Mouse (Mus musculus): ENCODE results near the gene Sgca. TPM values are rescaled to one million over a fixed set of nuclear protein-coding genes. Genes with fewer than 3 reads are reported as not detected.
"Not testable (repeated sequence)": the region's sequence is repeated elsewhere in the genome, so short reads cannot be mapped to it uniquely, and the experiment has no call there.

The Sgca gene
- total and polyA plus RNA-seq, 3 experiments: 149 to 1,504 (median 200) TPM

- DNase-seq: peak in 1 of 2 experiments; percentile 18
- intact Hi-C loops (cut with DNase I): no loop called here
- Histone ChIP-seq H3K4me3 (no peak overlapping the region), H3K4me1 (ENCODE audit: control insufficient read depth, insufficient read depth, low read length) (no peaks in the 10 kb centered on the region), H3K79me2 (replicated peaks; ENCODE audit: control insufficient read depth, insufficient read depth, low read length) (no peaks in the 10 kb centered on the region), H3K27me3 (ENCODE audit: control insufficient read depth, insufficient read depth, low read length) (peaks cover 4% of the 10 kb centered on the region; the same call in 1 of the 2 replicates), H3K36me3 (ENCODE audit: control insufficient read depth, insufficient read depth, low read length) (no peaks in the 10 kb centered on the region), H3K27ac (no peak overlapping the region), H3K9ac (ENCODE audit: low read depth, low read length) (no peak overlapping the region)
- WGBS: 58% methylated on average over 3 of the region's 3 CpGs
- TF ChIP-seq EP300 (IDR thresholded peaks at IDR 0.05; ENCODE audit: insufficient read depth, low read depth, low read length): no peak
- no peak for TF ChIP-seq POLR2A (IDR thresholded peaks at IDR 0.05; ENCODE audit: insufficient read depth, low read depth, low read length)
- TF ChIP-seq CTCF (IDR thresholded peaks at IDR 0.05): no peak
Measured at GRCm38 (mm10) chr11:95015484-95015883, 39.4 kb upstream of the Sgca start.

- 58% methylated on average over 3 of the region's 3 CpGs for WGBS
Measured at GRCm38 (mm10) chr11:95012487-95012886, 36.4 kb upstream of the Sgca start.

GRCm38 (mm10) chr11:95012075-95012474, 35.9 kb upstream of the Sgca start:
- H3K4me1 ChIP-seq (ENCODE audit: control insufficient read depth, insufficient read depth, low read length): peaks cover 3% of the 10 kb centered on the region
- H3K79me2 ChIP-seq (replicated peaks; ENCODE audit: control insufficient read depth, insufficient read depth, low read length): no peaks in the 10 kb centered on the region
- H3K27ac ChIP-seq: no peak overlapping the region
- 48% methylated on average over 3 of the region's 3 CpGs for WGBS
- TF ChIP-seq POLR2A (IDR thresholded peaks at IDR 0.05; ENCODE audit: insufficient read depth, low read depth, low read length): no peak
- no peak for TF ChIP-seq EP300 (IDR thresholded peaks at IDR 0.05; ENCODE audit: insufficient read depth, low read depth, low read length)
- no peak for TF ChIP-seq CTCF (IDR thresholded peaks at IDR 0.05)
- H3K27me3 ChIP-seq (ENCODE audit: control insufficient read depth, insufficient read depth, low read length): peaks cover 3% of the 10 kb centered on the region; the same call in 1 of the 2 replicates
- H3K36me3 ChIP-seq (ENCODE audit: control insufficient read depth, insufficient read depth, low read length): no peaks in the 10 kb centered on the region
- intact Hi-C loops (cut with DNase I): no loop called here
- H3K4me3 ChIP-seq: no peak overlapping the region
- no peak overlapping the region for H3K9ac ChIP-seq (ENCODE audit: low read depth, low read length)
- no peak for DNase-seq

More at GRCm38 (mm10) chr11:95012487-95012886, 36.4 kb upstream of the Sgca start:
- Histone ChIP-seq H3K79me2 (replicated peaks; ENCODE audit: control insufficient read depth, insufficient read depth, low read length) (no peaks in the 10 kb centered on the region), H3K36me3 (ENCODE audit: control insufficient read depth, insufficient read depth, low read length) (no peaks in the 10 kb centered on the region), H3K9ac (ENCODE audit: low read depth, low read length) (no peak overlapping the region), H3K4me3 (no peak overlapping the region), H3K27ac (no peak overlapping the region), H3K27me3 (ENCODE audit: control insufficient read depth, insufficient read depth, low read length) (peaks cover 3% of the 10 kb centered on the region; the same call in 1 of the 2 replicates), H3K4me1 (ENCODE audit: control insufficient read depth, insufficient read depth, low read length) (peaks cover 3% of the 10 kb centered on the region)
- DNase-seq: no peak
- intact Hi-C loops (cut with DNase I): no loop called here
- TF ChIP-seq CTCF (IDR thresholded peaks at IDR 0.05): no peak
- no peak for TF ChIP-seq POLR2A (IDR thresholded peaks at IDR 0.05; ENCODE audit: insufficient read depth, low read depth, low read length)
- TF ChIP-seq EP300 (IDR thresholded peaks at IDR 0.05; ENCODE audit: insufficient read depth, low read depth, low read length): no peak

GRCm38 (mm10) chr11:95011416-95011815, 35.3 kb upstream of the Sgca start:
- Histone ChIP-seq H3K79me2 (replicated peaks; ENCODE audit: control insufficient read depth, insufficient read depth, low read length) (no peaks in the 10 kb centered on the region), H3K27me3 (ENCODE audit: control insufficient read depth, insufficient read depth, low read length) (peaks cover 3% of the 10 kb centered on the region; the same call in 1 of the 2 replicates), H3K27ac (no peak overlapping the region), H3K9ac (ENCODE audit: low read depth, low read length) (no peak overlapping the region), H3K4me3 (no peak overlapping the region), H3K4me1 (ENCODE audit: control insufficient read depth, insufficient read depth, low read length) (peaks cover 6% of the 10 kb centered on the region), H3K36me3 (ENCODE audit: control insufficient read depth, insufficient read depth, low read length) (no peaks in the 10 kb centered on the region)
- DNase-seq: peak in 1 of 2 experiments; percentile 14
- WGBS: 44% methylated on average over 1 of the region's 1 CpGs
- intact Hi-C loops (cut with DNase I): no loop called here
- TF ChIP-seq EP300 (IDR thresholded peaks at IDR 0.05; ENCODE audit: insufficient read depth, low read depth, low read length): no peak
- no peak for TF ChIP-seq POLR2A (IDR thresholded peaks at IDR 0.05; ENCODE audit: insufficient read depth, low read depth, low read length)
- TF ChIP-seq CTCF (IDR thresholded peaks at IDR 0.05): no peak

GRCm38 (mm10) chr11:95010841-95011403, 34.8 kb upstream of the Sgca start:
- WGBS: 64% methylated on average over 4 of the region's 4 CpGs
- not testable (repeated sequence) for H3K27ac ChIP-seq

GRCm38 (mm10) chr11:95010141-95010739, 34.1 kb upstream of the Sgca start:
- intact Hi-C loops (cut with DNase I): no loop called here
- no peak overlapping the region for H3K27ac ChIP-seq
- H3K4me1 ChIP-seq (ENCODE audit: control insufficient read depth, insufficient read depth, low read length): peaks cover 7% of the 10 kb centered on the region
- 5% methylated on average over 33 of the region's 40 CpGs for WGBS
- TF ChIP-seq CTCF (IDR thresholded peaks at IDR 0.05): no peak
- no peak for TF ChIP-seq EP300 (IDR thresholded peaks at IDR 0.05; ENCODE audit: insufficient read depth, low read depth, low read length)
- no peak for TF ChIP-seq POLR2A (IDR thresholded peaks at IDR 0.05; ENCODE audit: insufficient read depth, low read depth, low read length)
- H3K36me3 ChIP-seq (ENCODE audit: control insufficient read depth, insufficient read depth, low read length): no peaks in the 10 kb centered on the region
- no peaks in the 10 kb centered on the region for H3K79me2 ChIP-seq (replicated peaks; ENCODE audit: control insufficient read depth, insufficient read depth, low read length)
- peaks cover 3% of the 10 kb centered on the region; the same call in 1 of the 2 replicates for H3K27me3 ChIP-seq (ENCODE audit: control insufficient read depth, insufficient read depth, low read length)
- DNase-seq: peak in 1 of 2 experiments; percentile 27
- H3K4me3 ChIP-seq: peak overlapping the region; percentile 61
- peak overlapping the region; percentile 65 for H3K9ac ChIP-seq (ENCODE audit: low read depth, low read length)

More at GRCm38 (mm10) chr11:95010841-95011403, 34.8 kb upstream of the Sgca start:
- H3K27me3 ChIP-seq (ENCODE audit: control insufficient read depth, insufficient read depth, low read length); H3K36me3 ChIP-seq (ENCODE audit: control insufficient read depth, insufficient read depth, low read length); H3K9ac ChIP-seq (ENCODE audit: low read depth, low read length); H3K79me2 ChIP-seq (replicated peaks; ENCODE audit: control insufficient read depth, insufficient read depth, low read length); H3K4me3 ChIP-seq; H3K4me1 ChIP-seq (ENCODE audit: control insufficient read depth, insufficient read depth, low read length); intact Hi-C loops (cut with DNase I): not testable (repeated sequence)
- peak in 1 of 2 experiments; percentile 16 for DNase-seq

Measured in heart, adult 2 months (tissue).